In genomic region chrX:11360823-11361222, GRCm38 (mm10) we compare ENCODE assay signal across 30 mouse cellular contexts. TPM values are rescaled to one million over a fixed set of nuclear protein-coding genes. Genes with fewer than 3 reads are reported as not detected.
A peak's percentile ranks its signal among the peaks of the same experiment; 100 is the strongest.
DNase-seq lines count a peak whose midpoint lies in the region; ATAC-seq lines count a peak whose summit lies in the region.
"Had no signal": no experiment of that assay in that cellular context is flagged by ENCODE, and none has a peak within 500 bp of the region (broad histone marks: within the 10 kb centered on the region; RNA-seq: fewer than 3 reads in every experiment).

No protein-coding gene starts in this region.

- H3K4me1 ChIP-seq in forebrain, embryonic 15.5 days = peaks cover 9% of the 10 kb centered on the region
- H3K4me1 ChIP-seq: embryonic facial prominence, embryonic 15.5 days; forebrain, embryonic 12.5 days had no signal

- no peak overlapping the region for H3K4me2 ChIP-seq in forebrain, embryonic 15.5 days (replicated peaks)
- H3K4me2 ChIP-seq: embryonic facial prominence, embryonic 13.5 days; embryonic facial prominence, embryonic 15.5 days; forebrain, embryonic 12.5 days had no signal

- no peaks in the 10 kb centered on the region for H3K27me3 ChIP-seq in forebrain, embryonic 15.5 days

- DNase-seq in 416B (ENCODE audit: low read depth) (peak; percentile 46), A20 (ENCODE audit: low read depth, low spot score) (peak; percentile 30)
- DNase-seq in left cerebral cortex, adult 18-20 months (ENCODE audit: low spot score in 2 of 2) = no peak
- no peak for DNase-seq in left cerebral cortex, postnatal 14 days (ENCODE audit: low spot score in 2 of 2)
- DNase-seq: adrenal gland, adult 2 months; adrenal gland, postnatal 10 days; adrenal gland, postnatal 25 days; cerebellum, adult 11 months; cerebellum, adult 18-20 months; cerebellum, adult 8-10 months; cerebellum, adult 9-11 months; cerebellum, postnatal 25 days; embryo, embryonic 11 days; forebrain, postnatal 0 days had no signal

- 86% methylated on average over 6 of the region's 6 CpGs for WGBS in forebrain, embryonic 15.5 days

- H3K4me3 ChIP-seq in forebrain, embryonic 15.5 days = no peak overlapping the region
- H3K4me3 ChIP-seq: embryonic facial prominence, embryonic 13.5 days; embryonic facial prominence, embryonic 15.5 days; erythroblast, embryonic 14.5 days; forebrain, embryonic 10.5 days; forebrain, embryonic 12.5 days had no signal

- no peak overlapping the region for H3K9ac ChIP-seq in forebrain, embryonic 15.5 days (replicated peaks)
- H3K9ac ChIP-seq: embryonic facial prominence, embryonic 13.5 days; embryonic facial prominence, embryonic 15.5 days; forebrain, embryonic 12.5 days; forebrain, postnatal 0 days had no signal

- no peaks in the 10 kb centered on the region for H3K9me3 ChIP-seq in forebrain, embryonic 15.5 days
- H3K9me3 ChIP-seq: embryonic facial prominence, embryonic 13.5 days; embryonic facial prominence, embryonic 15.5 days; forebrain, embryonic 10.5 days; forebrain, embryonic 12.5 days had no signal

- no peaks in the 10 kb centered on the region for H3K36me3 ChIP-seq in forebrain, embryonic 15.5 days
- H3K36me3 ChIP-seq: embryonic facial prominence, embryonic 13.5 days; embryonic facial prominence, embryonic 15.5 days; forebrain, embryonic 10.5 days; forebrain, embryonic 12.5 days had no signal

- intact Hi-C loops in left cerebral cortex, postnatal 14 days (cut with DNase I) = no loop called here

- no peak overlapping the region for H3K27ac ChIP-seq in forebrain, embryonic 15.5 days (replicated peaks)
- H3K27ac ChIP-seq: embryonic facial prominence, embryonic 13.5 days; embryonic facial prominence, embryonic 15.5 days; forebrain, embryonic 10.5 days; forebrain, embryonic 12.5 days had no signal

- ATAC-seq in granulocyte monocyte progenitor cell, adult 5-6 weeks (replicated peaks; ENCODE audit: poor library complexity, severe bottlenecking) = peak; percentile 39
- ATAC-seq in megakaryocyte, adult 5-6 weeks (ENCODE audit: poor library complexity, severe bottlenecking) = peak; percentile 36; the same call in 1 of the 2 replicates
- no peak for ATAC-seq in forebrain, embryonic 15.5 days (replicated peaks)
- ATAC-seq in monocyte, adult 5-6 weeks (replicated peaks; ENCODE audit: insufficient number of reproducible peaks, low FRiP score, low TSS enrichment, poor library complexity, severe bottlenecking) = no peak
- ATAC-seq: forebrain, embryonic 14.5 days; forebrain, postnatal 0 days had no signal

RNA-seq across cellular contexts. Expression of gene H2al1j, which starts 33.2 kb away (rescaled TPM):
- not detected in 2 replicates for total RNA-seq in granulocyte monocyte progenitor cell, adult 5-6 weeks (2014; fragmentation: Nextera tagmentation)
- not detected in 2 replicates for total RNA-seq in granulocyte monocyte progenitor cell, adult 5-6 weeks (2017)
- total RNA-seq in megakaryocyte, adult 5-6 weeks (2015) = not detected in 2 replicates
- not detected in 2 replicates for total RNA-seq in megakaryocyte, adult 5-6 weeks (2017)
- total RNA-seq in left cerebral cortex, adult 18-20 months (2021) = not detected
- not detected for total RNA-seq in left cerebral cortex, postnatal 14 days (2021)
- polyA plus RNA-seq in forebrain, embryonic 15.5 days (2015; fragmentation: Nextera tagmentation; extraction: Ambion mirVana) = not detected in 2 replicates
- not detected in 3 replicates for total RNA-seq in monocyte, adult 5-6 weeks (2017)
- total RNA-seq: adrenal gland, adult 2 months; adrenal gland, postnatal 10 days; adrenal gland, postnatal 25 days; adrenal gland, postnatal 4 days; ES-E14; forebrain, postnatal 0 days; MEL had no signal
- polyA plus RNA-seq: adrenal gland, adult 2 months; brain, embryonic 14.5 days; C2C12; embryonic facial prominence, embryonic 11.5 days; embryonic facial prominence, embryonic 13.5 days; embryonic facial prominence, embryonic 15.5 days; erythroblast, embryonic 14.5 days; forebrain, embryonic 10.5 days; forebrain, embryonic 12.5 days; forebrain, embryonic 14.5 days; forebrain, postnatal 0 days had no signal

RNA-seq across cellular contexts. Expression of gene H2al1i, which starts 36.4 kb away (rescaled TPM):
- not detected in 2 replicates for total RNA-seq in granulocyte monocyte progenitor cell, adult 5-6 weeks (2014; fragmentation: Nextera tagmentation)
- total RNA-seq in granulocyte monocyte progenitor cell, adult 5-6 weeks (2017) = not detected in 2 replicates
- not detected in 2 replicates for total RNA-seq in megakaryocyte, adult 5-6 weeks (2015)
- not detected in 2 replicates for total RNA-seq in megakaryocyte, adult 5-6 weeks (2017)
- total RNA-seq in left cerebral cortex, adult 18-20 months (2021) = not detected
- not detected for total RNA-seq in left cerebral cortex, postnatal 14 days (2021)
- not detected in 2 replicates for polyA plus RNA-seq in forebrain, embryonic 15.5 days (2015; fragmentation: Nextera tagmentation; extraction: Ambion mirVana)
- not detected in 3 replicates for total RNA-seq in monocyte, adult 5-6 weeks (2017)
- total RNA-seq: adrenal gland, adult 2 months; adrenal gland, postnatal 10 days; adrenal gland, postnatal 25 days; adrenal gland, postnatal 4 days; ES-E14; forebrain, postnatal 0 days; MEL had no signal
- polyA plus RNA-seq: adrenal gland, adult 2 months; brain, embryonic 14.5 days; C2C12; embryonic facial prominence, embryonic 11.5 days; embryonic facial prominence, embryonic 13.5 days; embryonic facial prominence, embryonic 15.5 days; erythroblast, embryonic 14.5 days; forebrain, embryonic 10.5 days; forebrain, embryonic 12.5 days; forebrain, embryonic 14.5 days; forebrain, postnatal 0 days had no signal

RNA-seq across cellular contexts. Expression of gene H2al1h, which starts 39.5 kb away (rescaled TPM):
- not detected in 2 replicates for total RNA-seq in granulocyte monocyte progenitor cell, adult 5-6 weeks (2014; fragmentation: Nextera tagmentation)
- total RNA-seq in granulocyte monocyte progenitor cell, adult 5-6 weeks (2017) = not detected in 2 replicates
- not detected in 2 replicates for total RNA-seq in megakaryocyte, adult 5-6 weeks (2015)
- total RNA-seq in megakaryocyte, adult 5-6 weeks (2017) = not detected in 2 replicates
- total RNA-seq in left cerebral cortex, adult 18-20 months (2021) = not detected
- not detected for total RNA-seq in left cerebral cortex, postnatal 14 days (2021)
- not detected in 2 replicates for polyA plus RNA-seq in forebrain, embryonic 15.5 days (2015; fragmentation: Nextera tagmentation; extraction: Ambion mirVana)
- not detected in 3 replicates for total RNA-seq in monocyte, adult 5-6 weeks (2017)
- total RNA-seq: adrenal gland, adult 2 months; adrenal gland, postnatal 10 days; adrenal gland, postnatal 25 days; adrenal gland, postnatal 4 days; ES-E14; forebrain, postnatal 0 days; MEL had no signal
- polyA plus RNA-seq: adrenal gland, adult 2 months; brain, embryonic 14.5 days; C2C12; embryonic facial prominence, embryonic 11.5 days; embryonic facial prominence, embryonic 13.5 days; embryonic facial prominence, embryonic 15.5 days; erythroblast, embryonic 14.5 days; forebrain, embryonic 10.5 days; forebrain, embryonic 12.5 days; forebrain, embryonic 14.5 days; forebrain, postnatal 0 days had no signal

RNA-seq across cellular contexts. Expression of gene H2al1g, which starts 42.8 kb away (rescaled TPM):
- not detected in 2 replicates for total RNA-seq in granulocyte monocyte progenitor cell, adult 5-6 weeks (2014; fragmentation: Nextera tagmentation)
- total RNA-seq in granulocyte monocyte progenitor cell, adult 5-6 weeks (2017) = not detected in 2 replicates
- not detected in 2 replicates for total RNA-seq in megakaryocyte, adult 5-6 weeks (2015)
- total RNA-seq in megakaryocyte, adult 5-6 weeks (2017) = not detected in 2 replicates
- not detected for total RNA-seq in left cerebral cortex, adult 18-20 months (2021)
- total RNA-seq in left cerebral cortex, postnatal 14 days (2021) = not detected
- polyA plus RNA-seq in forebrain, embryonic 15.5 days (2015; fragmentation: Nextera tagmentation; extraction: Ambion mirVana) = not detected in 2 replicates
- total RNA-seq in monocyte, adult 5-6 weeks (2017) = not detected in 3 replicates
- total RNA-seq: adrenal gland, adult 2 months; adrenal gland, postnatal 10 days; adrenal gland, postnatal 25 days; adrenal gland, postnatal 4 days; ES-E14; forebrain, postnatal 0 days; MEL had no signal
- polyA plus RNA-seq: adrenal gland, adult 2 months; brain, embryonic 14.5 days; C2C12; embryonic facial prominence, embryonic 11.5 days; embryonic facial prominence, embryonic 13.5 days; embryonic facial prominence, embryonic 15.5 days; erythroblast, embryonic 14.5 days; forebrain, embryonic 10.5 days; forebrain, embryonic 12.5 days; forebrain, embryonic 14.5 days; forebrain, postnatal 0 days had no signal

RNA-seq across cellular contexts. Expression of gene H2al1f, which starts 45.9 kb away (rescaled TPM):
- not detected in 2 replicates for total RNA-seq in granulocyte monocyte progenitor cell, adult 5-6 weeks (2014; fragmentation: Nextera tagmentation)
- total RNA-seq in granulocyte monocyte progenitor cell, adult 5-6 weeks (2017) = not detected in 2 replicates
- total RNA-seq in megakaryocyte, adult 5-6 weeks (2015) = not detected in 2 replicates
- not detected in 2 replicates for total RNA-seq in megakaryocyte, adult 5-6 weeks (2017)
- total RNA-seq in left cerebral cortex, adult 18-20 months (2021) = not detected
- total RNA-seq in left cerebral cortex, postnatal 14 days (2021) = not detected
- not detected in 2 replicates for polyA plus RNA-seq in forebrain, embryonic 15.5 days (2015; fragmentation: Nextera tagmentation; extraction: Ambion mirVana)
- total RNA-seq in monocyte, adult 5-6 weeks (2017) = not detected in 3 replicates
- total RNA-seq: adrenal gland, adult 2 months; adrenal gland, postnatal 10 days; adrenal gland, postnatal 25 days; adrenal gland, postnatal 4 days; ES-E14; forebrain, postnatal 0 days; MEL had no signal
- polyA plus RNA-seq: adrenal gland, adult 2 months; brain, embryonic 14.5 days; C2C12; embryonic facial prominence, embryonic 11.5 days; embryonic facial prominence, embryonic 13.5 days; embryonic facial prominence, embryonic 15.5 days; erythroblast, embryonic 14.5 days; forebrain, embryonic 10.5 days; forebrain, embryonic 12.5 days; forebrain, embryonic 14.5 days; forebrain, postnatal 0 days had no signal

Comparison
In these comparisons a context has a peak if more than half of its experiments do, and no peak if none do; other contexts are left out.
1. DNase-seq: peak in 416B (single experiment) and A20 (single experiment); none in left cerebral cortex, adult 18-20 months (0 of 2) and left cerebral cortex, postnatal 14 days (0 of 2).
2. ATAC-seq: peak in granulocyte monocyte progenitor cell, adult 5-6 weeks (single experiment) and megakaryocyte, adult 5-6 weeks (single experiment); none in forebrain, embryonic 15.5 days (single experiment) and monocyte, adult 5-6 weeks (single experiment).